Mouse (Mus musculus) lung, postnatal 0 days (tissue): ENCODE measurements around the gene Srsf3. TPM values are rescaled to one million over a fixed set of nuclear protein-coding genes. Genes with fewer than 3 reads are reported as not detected.

Experiments
- ATAC-seq: fragments of 200-750 bp; cut with Nextera tagmentation; 2 replicates; pipeline ENCODE4 v1.8.0; 2017; ENCODE audit warnings: moderate library complexity
- DNase-seq: peaks from one replicate; pipeline ENCODE4 v3.0.0-alpha.2; 2016; ENCODE audit warnings: low spot score
- H3K27ac ChIP-seq: fragments of 300-500 bp; sonication (generic); 2 replicates; pipeline ENCODE4 v1.5.1; 2014; ENCODE audit warnings: antibody characterized with exemption, mild to moderate bottlenecking, low read length, mixed read lengths
- H3K27me3 ChIP-seq: fragments of 300-500 bp; sonication (generic); replicated peaks from 2 replicates; pipeline ENCODE4 v1.6.1; 2014; ENCODE audit warnings: low read length, mixed read lengths; ENCODE audit not compliant: insufficient read depth
- H3K36me3 ChIP-seq: fragments of 300-500 bp; sonication (generic); 2 replicates; pipeline ENCODE4 v1.6.1; 2014; ENCODE audit warnings: low read length, mixed read lengths; ENCODE audit not compliant: insufficient read depth
- H3K4me1 ChIP-seq: fragments of 300-500 bp; sonication (generic); 2 replicates; pipeline ENCODE4 v1.6.1; 2014; ENCODE audit warnings: antibody characterized with exemption, low read depth, low read length, mixed read lengths; ENCODE audit not compliant: insufficient read depth
- H3K4me2 ChIP-seq: fragments of 300-500 bp; sonication (generic); replicated peaks from 2 replicates; pipeline ENCODE4 v1.6.1; 2014; ENCODE audit warnings: low read depth, mild to moderate bottlenecking, low read length, moderate library complexity, mixed read lengths
- H3K4me3 ChIP-seq: fragments of 300-500 bp; sonication (generic); 2 replicates; pipeline ENCODE4 v1.5.1; 2014; ENCODE audit warnings: low read depth, low read length
- H3K9ac ChIP-seq: fragments of 300-500 bp; sonication (generic); replicated peaks from 2 replicates; pipeline ENCODE4 v1.6.1; 2014; ENCODE audit warnings: low read depth, mild to moderate bottlenecking
- H3K9me3 ChIP-seq: fragments of 300-500 bp; sonication (generic); 2 replicates; pipeline ENCODE4 v1.6.1; 2016; ENCODE audit warnings: low read length, mixed read lengths
- CTCF ChIP-seq: IDR thresholded peaks from 2 replicates; pipeline ENCODE4 v1.5.1; 2016; ENCODE audit warnings: antibody characterized with exemption, mild to moderate bottlenecking
- EP300 ChIP-seq: IDR thresholded peaks from 2 replicates; pipeline ENCODE4 v1.6.1; 2016; ENCODE audit warnings: antibody characterized with exemption, mild to moderate bottlenecking, control low read depth
- WGBS: fragments of 180-500 bp; shearing (Covaris S2); extraction: QIAGEN DNeasy Blood & Tissue Kit; methylation state at CpG from one replicate; pipeline ENCODE4 v1.1.7; 2014; 5-methylcytosine and 5-hydroxymethylcytosine counted together
- polyA plus RNA-seq: library from polyadenylated mRNA; unstranded; fragments of >200 nt; fragmentation: Nextera tagmentation; extraction: Ambion mirVana; gene quantifications from 2 replicates; pipeline ENCODE4 v1.2.1, GENCODE M21; 2015

Srsf3 gene
- polyA plus RNA-seq, 1 experiment from 2014 or later: 229 TPM

DNA sequence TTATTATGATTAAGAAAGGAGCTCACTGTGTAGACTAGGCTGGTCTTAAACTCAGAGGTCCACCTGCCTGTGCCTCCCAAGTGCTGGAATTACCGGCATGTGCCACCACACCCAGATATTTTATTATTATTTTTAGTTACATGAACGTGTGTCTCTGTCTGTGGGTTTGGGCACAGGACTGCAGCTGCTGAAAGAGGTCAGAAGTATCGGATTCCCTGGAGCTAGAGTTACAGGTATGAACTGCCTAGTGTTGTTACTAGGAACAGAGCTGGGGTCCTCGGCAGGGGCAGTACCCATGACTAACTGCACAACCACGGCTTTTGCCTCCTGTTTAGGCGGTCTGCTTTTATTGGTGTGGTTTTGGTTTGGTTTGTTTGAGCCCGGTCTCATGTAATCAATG is 23.8 kb downstream of the Srsf3 start:
- H3K4me2 ChIP-seq: no peak overlapping the region
- H3K9ac ChIP-seq: no peak overlapping the region
- WGBS: 30% methylated on average over 7 of the region's 7 CpGs
- H3K9me3 ChIP-seq: no peaks in the 10 kb centered on the region
- DNase-seq (no peak), ATAC-seq (no peak)
- no peak for TF ChIP-seq CTCF
- TF ChIP-seq EP300: no peak
- no peaks in the 10 kb centered on the region for H3K36me3 ChIP-seq
- no peak overlapping the region for H3K27ac ChIP-seq
- H3K4me1 ChIP-seq: peaks cover 4% of the 10 kb centered on the region; the same call in 1 of the 2 replicates
- H3K4me3 ChIP-seq: no peak overlapping the region
- no peaks in the 10 kb centered on the region for H3K27me3 ChIP-seq

DNA sequence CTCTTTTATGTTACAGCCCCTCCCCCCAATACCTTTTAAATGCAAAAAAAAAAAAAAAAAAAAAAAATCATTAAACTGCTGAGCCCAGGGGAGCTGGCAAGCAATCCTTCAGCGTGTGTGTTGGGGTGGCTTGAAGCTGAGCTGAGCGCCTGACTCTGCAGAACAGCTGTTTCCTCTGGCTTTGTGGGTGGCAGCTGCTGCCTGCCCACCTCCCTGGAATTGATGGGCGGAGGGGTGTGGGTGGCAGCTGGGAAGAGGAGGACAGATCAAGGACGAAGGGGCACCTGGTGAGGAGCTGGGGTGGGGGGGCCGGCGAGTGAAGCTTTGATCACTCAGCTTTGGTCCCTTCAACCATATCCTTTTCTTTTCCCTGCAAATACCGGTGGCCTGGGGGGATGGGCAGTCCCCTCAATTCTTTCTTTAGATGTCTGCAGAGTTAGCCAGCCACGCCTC is 24.3 kb downstream of the Srsf3 start:
- H3K4me1 ChIP-seq: peaks cover 4% of the 10 kb centered on the region; the same call in 1 of the 2 replicates
- no peak overlapping the region for H3K4me2 ChIP-seq
- no peak for DNase-seq
- no peaks in the 10 kb centered on the region for H3K36me3 ChIP-seq
- no peak overlapping the region for H3K4me3 ChIP-seq
- ATAC-seq: no peak
- no peaks in the 10 kb centered on the region for H3K9me3 ChIP-seq
- H3K27me3 ChIP-seq: no peaks in the 10 kb centered on the region
- no peak for TF ChIP-seq CTCF
- no peak for TF ChIP-seq EP300
- WGBS: 21% methylated on average over 8 of the region's 8 CpGs
- no peak overlapping the region for H3K27ac ChIP-seq
- no peak overlapping the region for H3K9ac ChIP-seq

DNA sequence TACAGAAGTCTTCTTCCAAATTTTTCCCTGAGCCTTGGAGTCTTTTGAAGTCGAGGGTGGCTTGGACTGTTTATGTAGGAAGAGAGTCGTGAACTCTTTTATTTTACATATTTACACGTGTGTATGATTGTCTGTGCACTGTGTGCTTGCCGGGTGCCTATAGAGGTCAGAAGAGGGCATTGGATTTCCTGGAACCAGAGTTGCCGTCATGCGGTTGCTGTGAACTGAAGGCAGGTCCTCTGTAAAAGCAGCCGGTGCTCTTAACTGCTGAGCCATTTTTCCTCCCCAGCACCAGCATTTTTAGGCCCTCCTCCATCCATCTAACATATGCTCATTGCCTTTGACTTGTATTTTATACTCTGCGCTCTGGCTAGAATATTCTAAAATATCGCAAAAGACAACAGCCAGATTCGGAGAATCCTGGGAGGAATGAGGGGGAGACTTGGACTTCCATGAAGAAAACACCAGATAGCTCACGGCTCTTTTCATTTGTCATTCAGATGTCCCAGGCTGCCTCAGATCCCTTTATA is 25.0 kb downstream of the Srsf3 start:
- 69% methylated on average over 11 of the region's 11 CpGs for WGBS
- Histone ChIP-seq H3K27ac (no peak overlapping the region), H3K4me1 (peaks cover 4% of the 10 kb centered on the region; the same call in 1 of the 2 replicates), H3K36me3 (no peaks in the 10 kb centered on the region), H3K9me3 (no peaks in the 10 kb centered on the region), H3K27me3 (no peaks in the 10 kb centered on the region), H3K4me3 (no peak overlapping the region), H3K9ac (no peak overlapping the region), H3K4me2 (no peak overlapping the region)
- ATAC-seq (no peak), DNase-seq (no peak)
- TF ChIP-seq CTCF (no peak), EP300 (no peak)

DNA sequence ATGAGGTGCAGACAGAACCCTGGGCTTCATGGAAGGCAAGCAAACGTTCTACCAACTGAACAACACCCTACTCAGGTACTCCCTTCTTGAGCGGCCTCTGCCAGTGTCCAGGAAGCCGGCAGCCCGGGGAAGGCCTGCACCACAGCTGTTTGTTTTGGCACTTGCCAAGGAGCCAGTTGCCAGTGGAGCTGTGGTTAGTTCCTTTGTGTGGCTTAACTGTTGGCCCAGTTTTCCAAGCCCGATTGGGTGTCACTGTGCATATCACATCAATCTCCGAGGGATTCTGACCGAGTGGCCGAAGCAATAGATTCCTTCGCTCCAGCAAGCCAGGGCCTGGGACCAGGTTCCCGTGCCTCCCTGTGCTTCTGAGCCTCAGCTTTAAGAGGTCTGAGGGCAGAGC is 25.5 kb downstream of the Srsf3 start:
- Histone ChIP-seq H3K4me2 (no peak overlapping the region), H3K36me3 (no peaks in the 10 kb centered on the region), H3K27me3 (no peaks in the 10 kb centered on the region), H3K9ac (no peak overlapping the region), H3K27ac (no peak overlapping the region), H3K4me3 (no peak overlapping the region), H3K9me3 (no peaks in the 10 kb centered on the region), H3K4me1 (peaks cover 4% of the 10 kb centered on the region; the same call in 1 of the 2 replicates)
- ATAC-seq: no peak; the same call in 1 of the 2 replicates
- 53% methylated on average over 10 of the region's 10 CpGs for WGBS
- peak; percentile 53 for DNase-seq
- no peak for TF ChIP-seq EP300
- no peak for TF ChIP-seq CTCF

DNA sequence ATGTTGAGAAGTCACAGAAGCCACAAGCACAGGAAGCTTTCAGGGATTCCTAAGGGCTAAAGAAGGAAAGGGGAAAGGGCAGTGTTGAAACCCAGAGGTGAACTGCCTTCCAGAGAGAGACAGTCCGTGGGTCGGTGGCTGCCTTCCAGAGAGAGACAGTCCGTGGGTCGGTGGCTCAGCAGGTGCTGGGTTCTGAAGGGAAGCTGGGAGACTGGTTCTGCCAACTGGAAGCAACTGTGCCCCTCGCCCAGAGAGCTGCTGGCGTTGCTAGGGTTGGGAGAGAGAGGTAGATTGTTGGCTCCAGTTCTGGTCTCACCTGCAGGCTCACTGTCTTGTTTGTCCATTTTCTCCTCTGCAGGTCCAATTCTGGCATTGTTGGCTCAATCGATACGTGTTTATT is 26.1 kb downstream of the Srsf3 start:
- Histone ChIP-seq H3K9me3 (no peaks in the 10 kb centered on the region), H3K27ac (no peak overlapping the region), H3K9ac (no peak overlapping the region), H3K27me3 (no peaks in the 10 kb centered on the region), H3K4me2 (no peak overlapping the region), H3K4me1 (peaks cover 4% of the 10 kb centered on the region; the same call in 1 of the 2 replicates), H3K36me3 (no peaks in the 10 kb centered on the region), H3K4me3 (no peak overlapping the region)
- ATAC-seq (no peak), DNase-seq (no peak)
- TF ChIP-seq EP300 (no peak), CTCF (no peak)
- WGBS: 60% methylated on average over 8 of the region's 8 CpGs

DNA sequence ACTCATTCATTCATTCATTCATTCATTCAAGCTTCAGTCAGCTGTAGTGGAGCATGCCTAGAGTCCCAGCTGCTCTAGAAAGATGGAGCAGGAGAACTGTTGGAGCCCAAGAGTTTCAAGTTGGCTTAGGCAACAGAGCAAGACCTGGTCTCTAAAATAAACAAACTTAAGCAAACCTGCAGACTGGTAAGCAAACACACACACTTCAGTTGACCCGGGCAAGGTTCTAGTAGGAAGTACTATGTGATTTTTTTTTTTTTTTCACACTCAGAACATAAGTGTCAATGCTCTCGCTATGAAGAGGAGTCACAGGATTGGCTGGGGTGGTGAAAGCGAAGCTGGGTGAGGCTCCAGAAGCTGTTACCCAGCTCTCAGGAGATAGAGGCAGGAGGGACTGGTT is 27.2 kb downstream of the Srsf3 start:
- Histone ChIP-seq H3K27me3 (no peaks in the 10 kb centered on the region), H3K4me1 (peaks cover 4% of the 10 kb centered on the region; the same call in 1 of the 2 replicates), H3K36me3 (no peaks in the 10 kb centered on the region), H3K4me2 (no peak overlapping the region), H3K4me3 (no peak overlapping the region), H3K9me3 (no peaks in the 10 kb centered on the region), H3K9ac (no peak overlapping the region), H3K27ac (no peak overlapping the region)
- DNase-seq (peak; percentile 67), ATAC-seq (peak; percentile 62)
- 61% methylated on average over 3 of the region's 3 CpGs for WGBS
- TF ChIP-seq CTCF: no peak
- peak; percentile 28; the same call in 1 of the 2 replicates for TF ChIP-seq EP300
